Mouse (Mus musculus) heart, postnatal 0 days (tissue): Measurements from ENCODE around the gene Rusc2.

ENCODE experiments used
- CTCF ChIP-seq: IDR thresholded peaks from 2 replicates; pipeline ENCODE4 v1.5.1; 2016; ENCODE audit warnings: antibody characterized with exemption, control low read depth, low read depth
- EP300 ChIP-seq: IDR thresholded peaks from 2 replicates; pipeline ENCODE4 v1.6.1; 2016; ENCODE audit warnings: antibody characterized with exemption, low read depth

- no peak for TF ChIP-seq EP300
- no peak for TF ChIP-seq CTCF
Measured at GRCm38 (mm10) chr4:43367295-43367694, 14.5 kb upstream of the Rusc2 start.
